Mouse (Mus musculus) intestine, embryonic 16.5 days (tissue): ENCODE results near the gene Olfr1061. TPM values are rescaled to one million over a fixed set of nuclear protein-coding genes. Genes with fewer than 3 reads are reported as not detected.
"Not testable (repeated sequence)": the region's sequence is repeated elsewhere in the genome, so short reads cannot be mapped to it uniquely, and the experiment has no call there.

Experiments
- ATAC-seq: fragments of 200-750 bp; cut with Nextera tagmentation; 2 replicates; pipeline ENCODE4 v1.8.0; 2017; ENCODE audit warnings: moderate TSS enrichment, moderate library complexity
- H3K27ac ChIP-seq: fragments of 300-500 bp; sonication (generic); 2 replicates; pipeline ENCODE4 v1.5.1; 2014; ENCODE audit warnings: mild to moderate bottlenecking, low read length
- H3K27me3 ChIP-seq: fragments of 300-500 bp; sonication (generic); replicated peaks from 2 replicates; pipeline ENCODE4 v1.6.1; 2014; ENCODE audit warnings: low read length, control low read depth, mixed read lengths; ENCODE audit not compliant: control insufficient read depth, insufficient read depth
- H3K36me3 ChIP-seq: fragments of 300-500 bp; sonication (generic); 2 replicates; pipeline ENCODE4 v1.6.1; 2014; ENCODE audit warnings: low read length, control low read depth; ENCODE audit not compliant: control insufficient read depth, insufficient read depth
- H3K4me1 ChIP-seq: fragments of 300-500 bp; sonication (generic); 2 replicates; pipeline ENCODE4 v1.6.1; 2014; ENCODE audit warnings: low read length, control low read depth, mixed read lengths; ENCODE audit not compliant: control insufficient read depth, insufficient read depth
- H3K4me2 ChIP-seq: fragments of 300-500 bp; sonication (generic); 2 replicates; pipeline ENCODE4 v1.6.1; 2014; ENCODE audit warnings: low read depth, low read length, control low read depth
- H3K4me3 ChIP-seq: fragments of 300-500 bp; sonication (generic); 2 replicates; pipeline ENCODE4 v1.5.1; 2014; ENCODE audit warnings: mild to moderate bottlenecking, low read length
- H3K9ac ChIP-seq: fragments of 300-500 bp; sonication (generic); 2 replicates; pipeline ENCODE4 v1.6.1; 2014; ENCODE audit warnings: low read depth, low read length
- H3K9me3 ChIP-seq: fragments of 300-500 bp; sonication (generic); 2 replicates; pipeline ENCODE4 v1.6.1; 2016; ENCODE audit warnings: low read length, control low read depth; ENCODE audit not compliant: control insufficient read depth
- WGBS: fragments of 180-500 bp; shearing (Covaris S2); extraction: QIAGEN DNeasy Blood & Tissue Kit; methylation state at CpG from one replicate; pipeline ENCODE4 v1.1.7; 2014; 5-methylcytosine and 5-hydroxymethylcytosine counted together
- polyA plus RNA-seq: library from polyadenylated mRNA; unstranded; fragments of >200 nt; fragmentation: Nextera tagmentation; extraction: Ambion mirVana; gene quantifications from 2 replicates; pipeline ENCODE4 v1.2.1, GENCODE M21; 2015

Gene Olfr1061
- polyA plus RNA-seq, 1 experiment from 2014 or later = not detected

DNA sequence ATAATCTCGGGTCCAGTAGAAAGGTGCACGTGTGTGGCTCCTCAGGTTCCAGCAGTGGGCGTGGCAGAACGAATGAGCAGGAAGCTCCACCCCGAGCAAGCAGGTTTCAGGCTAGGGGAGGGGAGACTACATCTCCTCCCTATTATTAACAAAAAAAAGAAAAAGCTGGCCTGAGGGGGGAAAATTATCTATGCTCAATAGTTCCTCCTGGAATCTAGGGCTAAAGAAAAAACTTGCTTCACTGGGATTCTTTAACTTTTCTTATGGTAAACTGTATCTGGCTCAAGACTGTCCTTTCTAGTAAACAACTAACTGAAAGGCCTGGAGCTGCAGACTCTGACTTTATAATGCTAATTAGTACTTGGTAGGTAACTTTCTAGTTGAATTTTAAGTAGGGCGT, 47.5 kb downstream of the Olfr1061 start:
- H3K4me2 ChIP-seq, H3K27me3 ChIP-seq, ATAC-seq, H3K36me3 ChIP-seq, H3K4me1 ChIP-seq, H3K27ac ChIP-seq, H3K9me3 ChIP-seq, H3K4me3 ChIP-seq, H3K9ac ChIP-seq: not testable (repeated sequence)
- WGBS = 83% methylated on average over 1 of the region's 6 CpGs

Other genes with a start within 250 kb of the Olfr1061 start
- not detected in 2 replicates for gene Olfr1043, start 246.5 kb downstream of the Olfr1061 start, polyA plus RNA-seq
- gene Olfr1044, start 236.2 kb downstream of the Olfr1061 start, polyA plus RNA-seq = not detected in 2 replicates
- not detected in 2 replicates for gene Olfr52, start 228.4 kb downstream of the Olfr1061 start, polyA plus RNA-seq
- gene Olfr1045, start 211.0 kb downstream of the Olfr1061 start, polyA plus RNA-seq = not detected in 2 replicates
- gene Olfr1046, start 194.7 kb downstream of the Olfr1061 start, polyA plus RNA-seq = not detected in 2 replicates
- gene Olfr1047, start 182.6 kb downstream of the Olfr1061 start, polyA plus RNA-seq = not detected in 2 replicates
- gene Olfr1048, start 173.8 kb downstream of the Olfr1061 start, polyA plus RNA-seq = not detected in 2 replicates
- gene Olfr1049, start 155.7 kb downstream of the Olfr1061 start, polyA plus RNA-seq = not detected in 2 replicates
- not detected in 2 replicates for gene Olfr1051, start 135.0 kb downstream of the Olfr1061 start, polyA plus RNA-seq
- not detected in 2 replicates for gene Olfr1052, start 121.6 kb downstream of the Olfr1061 start, polyA plus RNA-seq
- not detected in 2 replicates for gene Olfr1053, start 98.8 kb downstream of the Olfr1061 start, polyA plus RNA-seq
- gene Olfr1054, start 78.6 kb downstream of the Olfr1061 start, polyA plus RNA-seq = not detected in 2 replicates
- gene Olfr1055, start 63.8 kb downstream of the Olfr1061 start, polyA plus RNA-seq = not detected in 2 replicates
- not detected in 2 replicates for gene Olfr1056, start 51.6 kb downstream of the Olfr1061 start, polyA plus RNA-seq
- not detected in 2 replicates for gene Olfr1057, start 35.7 kb downstream of the Olfr1061 start, polyA plus RNA-seq
- gene Olfr1058, start 25.5 kb downstream of the Olfr1061 start, polyA plus RNA-seq = not detected in 2 replicates
- gene Olfr1062, start 12.7 kb upstream of the Olfr1061 start, polyA plus RNA-seq = not detected in 2 replicates
- gene Olfr1065, start 36.5 kb upstream of the Olfr1061 start, polyA plus RNA-seq = not detected in 2 replicates
- not detected in 2 replicates for gene Olfr1066, start 42.2 kb upstream of the Olfr1061 start, polyA plus RNA-seq
- gene Olfr228, start 73.3 kb upstream of the Olfr1061 start, polyA plus RNA-seq = not detected in 2 replicates
- not detected in 2 replicates for gene Olfr1076, start 94.4 kb upstream of the Olfr1061 start, polyA plus RNA-seq
- not detected in 2 replicates for gene Olfr1079, start 128.4 kb upstream of the Olfr1061 start, polyA plus RNA-seq
- not detected in 2 replicates for gene Olfr1080, start 144.2 kb upstream of the Olfr1061 start, polyA plus RNA-seq
- not detected in 2 replicates for gene Olfr1082, start 184.9 kb upstream of the Olfr1061 start, polyA plus RNA-seq
- not detected in 2 replicates for gene Olfr1084, start 225.7 kb upstream of the Olfr1061 start, polyA plus RNA-seq
- gene Olfr1085, start 248.0 kb upstream of the Olfr1061 start, polyA plus RNA-seq = not detected in 2 replicates